Mouse (Mus musculus) CD8-positive naive resting alpha-beta T cell, adult 2 months (primary cell): Measurements from ENCODE around the gene Mymk.

Source experiments
- DNase-seq, 2 experiments: peaks; one replicate each; pipeline ENCODE4 v3.0.0; 2022; ENCODE audit warnings: low read depth in 2 of 2, low spot score in 2 of 2

Mymk gene

GRCm38 (mm10) chr2:27038596-27038995 is 33.4 kb downstream of the Mymk start:
- peak; percentile 74 to 78 for DNase-seq

DNA sequence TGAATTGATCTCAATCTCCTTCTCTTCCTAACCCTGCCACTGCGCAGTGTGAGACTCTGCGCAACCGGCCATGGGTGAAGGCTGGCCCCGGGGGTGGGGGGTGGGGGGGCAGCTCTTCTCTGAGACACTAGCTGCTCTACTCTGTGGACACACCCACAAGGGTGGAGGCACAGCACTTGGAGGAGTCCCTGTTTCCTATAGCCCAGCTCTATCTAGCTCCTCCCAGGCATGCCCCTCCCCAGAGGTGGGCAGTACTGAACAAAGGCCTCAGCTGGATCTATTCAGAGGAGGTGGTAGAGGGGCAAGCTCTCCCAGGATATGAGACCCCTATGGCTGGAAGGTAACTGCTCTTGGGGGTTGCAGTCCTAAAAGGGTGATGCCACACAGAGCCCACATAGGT is 35.0 kb downstream of the Mymk start:
- DNase-seq, result no peak

- no peak for DNase-seq
These were observed 36.0 kb downstream of the Mymk start for GRCm38 (mm10) chr2:27036003-27036402.

DNA sequence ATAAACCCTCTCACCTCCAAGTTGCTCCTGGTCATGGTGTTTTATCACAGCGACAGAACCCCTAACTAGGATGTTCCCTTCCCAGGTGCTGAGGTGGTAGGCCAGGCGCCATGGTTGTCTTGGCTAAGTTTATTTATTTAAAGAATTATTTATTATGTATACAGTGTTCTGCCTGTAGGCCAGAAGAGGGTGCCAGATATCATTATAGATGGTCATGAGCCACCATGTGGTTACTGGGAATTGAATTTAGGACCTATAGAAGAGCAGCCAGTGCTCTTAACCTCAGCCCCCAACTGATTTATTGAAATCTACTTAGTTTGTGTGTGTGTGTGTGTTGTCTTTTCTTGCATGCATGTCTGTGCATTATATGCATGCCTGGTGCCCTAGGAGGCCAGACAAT is 39.6 kb downstream of the Mymk start:
- DNase-seq, result no peak

GRCm38 (mm10) chr2:27028437-27029015 is 43.5 kb downstream of the Mymk start:
- no peak for DNase-seq

DNA sequence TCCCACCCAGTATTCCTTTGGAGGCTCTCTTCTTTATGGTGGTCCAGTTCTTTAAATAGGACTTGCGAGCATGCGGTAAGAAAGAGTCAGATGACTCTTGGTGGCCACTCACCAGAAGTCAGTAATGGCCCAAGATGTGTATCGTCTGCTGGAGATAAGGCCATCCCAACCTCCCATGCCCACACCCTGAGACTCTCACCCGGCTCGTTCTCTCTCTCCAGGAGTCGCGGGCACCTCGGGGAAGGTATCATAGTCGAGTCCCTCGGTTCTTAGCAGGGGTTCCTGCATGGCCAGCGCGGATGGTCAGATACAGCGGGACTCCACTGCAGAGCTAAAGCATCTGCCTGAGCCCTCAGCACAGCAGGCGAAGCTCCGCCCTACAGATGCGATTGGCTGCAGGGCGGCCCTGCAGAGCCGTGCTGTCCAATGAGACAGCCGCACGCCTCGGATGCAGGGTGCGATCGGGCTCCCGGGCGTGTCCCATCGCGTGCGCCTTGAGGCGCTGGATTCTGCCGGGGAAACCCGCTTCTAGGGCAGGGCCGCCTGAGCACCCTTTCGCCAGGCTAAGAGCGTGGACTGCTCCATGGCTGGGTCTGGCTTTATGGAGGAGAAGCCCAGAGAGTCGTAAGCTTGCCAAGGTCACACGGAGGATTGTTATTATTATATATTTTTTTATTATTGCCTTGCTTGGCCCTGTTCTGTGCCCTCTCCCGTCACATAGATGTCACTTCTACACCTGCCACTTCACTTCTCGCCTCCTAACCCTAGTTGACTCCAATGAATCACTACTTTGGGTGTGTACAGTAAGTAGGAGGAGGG is 44.2 kb downstream of the Mymk start, which contains the start of gene Slc2a6:
TSS of gene Slc2a6 (minus strand) at position 381 of the 819 bp plus-strand sequence.
- peak; percentile 70 to 71 for DNase-seq

- no peak for DNase-seq
These were observed 44.9 kb downstream of the Mymk start for GRCm38 (mm10) chr2:27026857-27027617.

DNA sequence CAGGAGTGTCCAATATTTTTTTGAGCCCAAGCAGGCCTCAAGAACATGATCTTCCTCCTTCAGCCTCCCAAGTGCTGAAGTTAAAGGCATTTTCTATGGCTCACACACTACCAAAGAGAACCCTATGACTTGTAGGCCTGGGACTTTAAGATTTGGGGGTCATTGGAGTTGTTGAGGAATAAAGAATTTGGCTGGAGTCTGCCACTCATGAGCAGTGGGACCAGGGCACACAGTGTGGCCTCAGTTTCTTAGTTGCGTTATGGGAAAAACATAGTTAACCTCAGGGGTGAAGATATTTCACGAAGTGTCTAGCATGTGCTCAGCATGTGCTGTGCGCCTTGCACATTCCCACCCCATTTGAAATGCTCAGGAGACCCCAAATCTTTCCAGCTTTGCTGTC is 45.6 kb downstream of the Mymk start:
- no peak for DNase-seq

DNA sequence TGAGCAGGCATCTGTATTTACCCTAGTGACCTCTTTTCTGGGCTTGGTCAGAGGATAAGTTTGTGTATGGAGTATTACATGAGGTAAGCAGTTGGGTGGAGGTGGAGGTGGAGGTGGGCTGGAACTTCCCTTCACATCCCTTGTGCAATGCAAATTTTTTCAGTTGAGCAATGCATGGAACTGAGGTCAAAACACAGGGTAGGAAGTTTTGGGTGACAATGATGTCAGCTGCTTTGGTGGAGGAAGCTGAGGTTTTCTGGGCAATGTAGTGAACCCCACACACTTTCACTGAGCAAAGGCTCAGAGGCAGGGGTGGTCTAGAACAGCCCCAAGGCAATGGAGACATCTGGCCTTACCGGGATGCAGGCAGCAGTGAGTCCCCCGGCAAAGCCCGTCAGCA is 46.4 kb downstream of the Mymk start:
- DNase-seq, result no peak

- DNase-seq, result no peak
These were observed 47.8 kb downstream of the Mymk start for GRCm38 (mm10) chr2:27024136-27024535.

GRCm38 (mm10) chr2:27022612-27023011 is 49.4 kb downstream of the Mymk start:
- DNase-seq, result no peak

GRCm38 (mm10) chr2:27021103-27021502 is 50.9 kb downstream of the Mymk start:
- DNase-seq, result no peak

- DNase-seq, result no peak
These were observed 52.4 kb downstream of the Mymk start for GRCm38 (mm10) chr2:27019530-27019929.

DNA sequence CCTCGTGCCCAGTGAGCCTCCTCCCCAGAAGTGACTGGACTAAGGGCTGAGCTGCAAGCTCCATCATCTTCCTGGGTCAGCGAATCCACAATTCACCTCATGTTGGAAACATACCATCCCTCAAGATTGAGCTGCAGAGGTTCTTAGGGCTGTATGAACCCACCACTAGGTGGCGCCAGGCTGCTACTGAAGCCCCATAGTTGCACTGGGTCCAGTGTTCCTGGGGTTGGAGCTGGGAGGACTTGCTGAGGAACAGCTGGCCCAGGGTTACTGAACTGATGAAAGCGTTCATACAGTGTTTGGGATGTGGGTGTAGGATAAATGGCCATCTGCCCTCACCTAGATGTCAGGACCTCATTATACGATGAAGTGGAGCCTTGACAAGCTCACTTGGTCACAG is 54.2 kb downstream of the Mymk start:
- DNase-seq, result peak; percentile 54 to 65
